Mouse (Mus musculus) limb, embryonic 12.5 days (tissue): ENCODE measurements around the gene Yipf2. TPM values are rescaled to one million over a fixed set of nuclear protein-coding genes. Genes with fewer than 3 reads are reported as not detected.
A peak's percentile ranks its signal among the peaks of the same experiment; 100 is the strongest.

Source experiments
- ATAC-seq: fragments of 200-750 bp; cut with Nextera tagmentation; 2 replicates; pipeline ENCODE4 v1.8.0; 2017; ENCODE audit warnings: low read depth, moderate TSS enrichment; ENCODE audit not compliant: insufficient number of reproducible peaks, insufficient read depth, low FRiP score, low TSS enrichment
- H3K27ac ChIP-seq: fragments of 300-500 bp; sonication (generic); 2 replicates; pipeline ENCODE4 v1.5.1; 2016; ENCODE audit warnings: mild to moderate bottlenecking, moderate library complexity
- H3K27me3 ChIP-seq: fragments of 300-500 bp; sonication (generic); 2 replicates; pipeline ENCODE4 v1.6.1; 2016; ENCODE audit warnings: mild to moderate bottlenecking, moderate library complexity
- H3K36me3 ChIP-seq: fragments of 300-500 bp; sonication (generic); 2 replicates; pipeline ENCODE4 v1.6.1; 2016; ENCODE audit warnings: mild to moderate bottlenecking, moderate library complexity
- H3K4me1 ChIP-seq: fragments of 300-500 bp; sonication (generic); replicated peaks from 2 replicates; pipeline ENCODE4 v1.6.1; 2016
- H3K4me2 ChIP-seq: fragments of 300-500 bp; sonication (generic); 2 replicates; pipeline ENCODE4 v1.6.1; 2016; ENCODE audit warnings: mild to moderate bottlenecking, moderate library complexity
- H3K4me3 ChIP-seq: fragments of 300-500 bp; sonication (generic); replicated peaks from 2 replicates; pipeline ENCODE4 v1.5.1; 2016; ENCODE audit warnings: mild to moderate bottlenecking
- H3K9ac ChIP-seq: fragments of 300-500 bp; sonication (generic); replicated peaks from 2 replicates; pipeline ENCODE4 v1.6.1; 2016; ENCODE audit warnings: mild to moderate bottlenecking, moderate library complexity
- H3K9me3 ChIP-seq: fragments of 300-500 bp; sonication (generic); 2 replicates; pipeline ENCODE4 v1.6.1; 2016; ENCODE audit warnings: mild to moderate bottlenecking, moderate library complexity
- WGBS: fragments of 180-500 bp; shearing (Covaris S2); methylation state at CpG from one replicate; pipeline ENCODE4 v1.1.7; 2016; 5-methylcytosine and 5-hydroxymethylcytosine counted together
- polyA plus RNA-seq: library from polyadenylated mRNA; unstranded; fragments of >200 nt; fragmentation: Nextera tagmentation; extraction: Ambion mirVana; gene quantifications from 2 replicates; pipeline ENCODE4 v1.2.1, GENCODE M21; 2016

Yipf2 gene
- polyA plus RNA-seq, 1 experiment from 2014 or later: 20.2 TPM

DNA sequence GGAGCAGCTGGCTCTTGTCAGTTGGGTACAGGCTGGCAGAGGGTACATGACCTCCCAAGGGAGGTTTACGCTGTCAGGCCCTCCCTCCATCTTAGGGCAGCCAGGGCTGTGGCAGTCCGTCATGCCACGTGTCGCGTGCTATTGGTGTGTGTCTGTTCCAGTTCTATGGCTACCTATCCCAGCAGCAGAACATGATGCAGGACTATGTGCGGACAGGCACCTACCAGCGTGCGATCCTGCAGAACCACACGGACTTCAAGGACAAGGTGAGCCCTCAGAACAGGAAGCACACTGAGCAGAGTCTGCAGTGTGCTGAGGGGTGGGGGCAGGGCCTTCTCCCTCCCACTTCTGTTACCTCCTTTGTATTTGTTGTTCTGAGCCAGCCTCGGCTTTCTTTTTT lies 17.4 kb downstream of the Yipf2 start:
- Histone ChIP-seq H3K9me3 (no peaks in the 10 kb centered on the region), H3K27me3 (no peaks in the 10 kb centered on the region), H3K9ac (no peak overlapping the region), H3K36me3 (peaks cover 98% of the 10 kb centered on the region), H3K4me2 (no peak overlapping the region), H3K4me3 (no peak overlapping the region), H3K27ac (no peak overlapping the region), H3K4me1 (no peaks in the 10 kb centered on the region)
- no peak for ATAC-seq
- 94% methylated on average over 10 of the region's 10 CpGs for WGBS

GRCm38 (mm10) chr9:21574012-21574801 lies 18.4 kb downstream of the Yipf2 start:
- H3K9me3 ChIP-seq: no peaks in the 10 kb centered on the region
- no peak for ATAC-seq
- no peak overlapping the region for H3K4me3 ChIP-seq
- H3K27ac ChIP-seq: no peak overlapping the region
- 92% methylated on average over 8 of the region's 8 CpGs for WGBS
- H3K9ac ChIP-seq: no peak overlapping the region
- no peak overlapping the region for H3K4me2 ChIP-seq
- H3K36me3 ChIP-seq: peaks cover 98% of the 10 kb centered on the region
- no peaks in the 10 kb centered on the region for H3K27me3 ChIP-seq
- no peaks in the 10 kb centered on the region for H3K4me1 ChIP-seq

DNA sequence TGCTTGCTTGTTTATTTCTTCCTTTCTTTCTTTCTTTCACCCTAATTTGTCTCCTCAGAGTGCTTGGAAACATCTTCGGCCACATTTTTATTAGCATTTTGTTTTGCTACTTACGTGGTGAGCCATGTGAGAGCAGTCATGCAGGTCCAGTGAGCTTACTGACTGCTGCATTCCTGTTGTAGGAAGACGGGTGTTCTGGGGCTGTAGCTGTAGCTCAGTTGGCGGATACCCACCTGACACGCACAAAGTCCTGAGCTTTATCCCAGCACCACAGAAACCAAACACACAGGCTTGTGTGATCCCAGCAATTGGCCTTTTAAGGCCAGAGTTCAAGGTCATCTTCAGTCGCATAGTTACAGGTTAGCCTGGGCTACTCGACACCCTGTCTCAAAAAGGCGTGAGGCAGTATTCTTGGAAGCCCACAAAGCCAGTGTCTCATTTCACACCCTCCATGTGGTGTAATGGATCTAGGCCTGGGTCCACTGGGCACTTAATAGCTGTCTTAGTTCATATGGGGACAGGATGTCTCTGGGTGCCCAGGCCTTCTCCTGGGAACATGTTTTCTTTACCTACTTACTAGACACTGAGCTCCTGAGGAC lies 23.9 kb downstream of the Yipf2 start:
- H3K36me3 ChIP-seq: peaks cover 53% of the 10 kb centered on the region
- no peaks in the 10 kb centered on the region for H3K4me1 ChIP-seq
- no peaks in the 10 kb centered on the region for H3K9me3 ChIP-seq
- no peak overlapping the region for H3K4me2 ChIP-seq
- WGBS: 88% methylated on average over 8 of the region's 8 CpGs
- ATAC-seq: no peak
- no peak overlapping the region for H3K27ac ChIP-seq
- H3K4me3 ChIP-seq: no peak overlapping the region
- H3K9ac ChIP-seq: no peak overlapping the region
- H3K27me3 ChIP-seq: no peaks in the 10 kb centered on the region

GRCm38 (mm10) chr9:21567051-21567450 lies 25.6 kb downstream of the Yipf2 start:
- WGBS: 87% methylated on average over 2 of the region's 2 CpGs
- H3K36me3 ChIP-seq: peaks cover 43% of the 10 kb centered on the region

GRCm38 (mm10) chr9:21566538-21566937 lies 26.1 kb downstream of the Yipf2 start:
- Histone ChIP-seq H3K4me1 (no peaks in the 10 kb centered on the region), H3K4me2 (no peak overlapping the region), H3K9me3 (no peaks in the 10 kb centered on the region), H3K27ac (no peak overlapping the region), H3K9ac (no peak overlapping the region), H3K4me3 (no peak overlapping the region), H3K27me3 (no peaks in the 10 kb centered on the region), H3K36me3 (peaks cover 41% of the 10 kb centered on the region)
- WGBS: 88% methylated on average over 1 of the region's 1 CpGs
- ATAC-seq: no peak

More at GRCm38 (mm10) chr9:21567051-21567450, 25.6 kb downstream of the Yipf2 start:
- no peak overlapping the region for H3K27ac ChIP-seq
- no peak overlapping the region for H3K4me2 ChIP-seq
- no peak overlapping the region for H3K4me3 ChIP-seq
- ATAC-seq: no peak
- no peak overlapping the region for H3K9ac ChIP-seq
- H3K4me1 ChIP-seq: no peaks in the 10 kb centered on the region
- H3K9me3 ChIP-seq: no peaks in the 10 kb centered on the region
- H3K27me3 ChIP-seq: no peaks in the 10 kb centered on the region

DNA sequence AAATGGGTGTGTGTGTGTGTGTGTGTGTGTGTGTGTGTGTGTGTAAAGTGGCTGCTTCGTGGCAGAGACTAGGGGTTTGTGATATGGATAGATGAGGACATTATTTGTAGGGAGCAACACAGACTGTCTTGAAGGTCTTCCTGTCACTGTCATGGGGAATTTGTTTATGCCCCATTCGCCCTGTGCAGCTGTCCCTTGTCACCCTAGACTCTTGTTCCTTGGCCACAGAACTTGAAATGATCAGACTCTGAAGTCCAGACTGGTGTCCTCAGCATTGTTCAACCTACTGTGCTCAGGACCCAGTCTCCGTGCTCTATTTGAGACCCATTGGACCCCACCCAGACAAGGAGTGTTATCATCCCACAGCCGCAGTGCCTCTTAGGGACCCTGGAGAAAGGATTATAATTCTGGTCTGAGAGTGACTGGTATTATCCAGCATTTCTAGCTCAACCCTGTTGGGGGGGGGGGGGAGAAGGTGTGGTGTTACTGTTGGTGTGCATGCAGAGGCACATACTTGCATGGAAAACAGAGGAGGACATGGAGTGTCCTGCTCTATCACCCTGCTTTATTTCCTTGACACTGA lies 27.5 kb downstream of the Yipf2 start:
- H3K36me3 ChIP-seq: peaks cover 34% of the 10 kb centered on the region
- WGBS: 91% methylated on average over 4 of the region's 4 CpGs
- no peak overlapping the region for H3K27ac ChIP-seq

DNA sequence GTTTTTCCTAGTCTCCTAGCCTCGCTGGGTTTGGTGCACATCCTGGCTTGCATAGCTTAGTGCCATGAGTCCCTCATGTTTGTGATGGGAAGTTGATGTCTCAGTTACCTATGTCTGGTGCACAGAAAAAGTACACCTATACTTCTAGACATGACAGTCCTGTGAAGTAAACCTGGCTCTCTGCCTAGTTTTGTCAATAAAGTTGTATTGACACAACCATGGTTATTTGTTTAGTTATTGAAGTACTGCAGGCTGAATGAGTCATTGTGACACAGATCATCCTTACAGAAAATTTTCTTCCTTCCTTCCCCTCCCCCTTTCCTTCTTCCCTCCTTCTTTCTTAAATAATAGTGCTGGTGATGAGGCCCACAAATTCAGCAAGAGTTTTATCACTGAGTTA lies 28.2 kb downstream of the Yipf2 start:
- no peak overlapping the region for H3K9ac ChIP-seq
- ATAC-seq: no peak
- no peaks in the 10 kb centered on the region for H3K9me3 ChIP-seq
- peaks cover 27% of the 10 kb centered on the region for H3K36me3 ChIP-seq
- H3K27ac ChIP-seq: no peak overlapping the region
- H3K4me2 ChIP-seq: no peak overlapping the region
- H3K27me3 ChIP-seq: no peaks in the 10 kb centered on the region
- 76% methylated on average over 1 of the region's 1 CpGs for WGBS
- no peak overlapping the region for H3K4me3 ChIP-seq
- H3K4me1 ChIP-seq: no peaks in the 10 kb centered on the region

More for the DNA sequence above, 27.5 kb downstream of the Yipf2 start:
- H3K27me3 ChIP-seq: no peaks in the 10 kb centered on the region
- H3K4me2 ChIP-seq: no peak overlapping the region
- H3K4me3 ChIP-seq: no peak overlapping the region
- ATAC-seq: no peak
- H3K9ac ChIP-seq: no peak overlapping the region
- no peaks in the 10 kb centered on the region for H3K9me3 ChIP-seq
- H3K4me1 ChIP-seq: no peaks in the 10 kb centered on the region

DNA sequence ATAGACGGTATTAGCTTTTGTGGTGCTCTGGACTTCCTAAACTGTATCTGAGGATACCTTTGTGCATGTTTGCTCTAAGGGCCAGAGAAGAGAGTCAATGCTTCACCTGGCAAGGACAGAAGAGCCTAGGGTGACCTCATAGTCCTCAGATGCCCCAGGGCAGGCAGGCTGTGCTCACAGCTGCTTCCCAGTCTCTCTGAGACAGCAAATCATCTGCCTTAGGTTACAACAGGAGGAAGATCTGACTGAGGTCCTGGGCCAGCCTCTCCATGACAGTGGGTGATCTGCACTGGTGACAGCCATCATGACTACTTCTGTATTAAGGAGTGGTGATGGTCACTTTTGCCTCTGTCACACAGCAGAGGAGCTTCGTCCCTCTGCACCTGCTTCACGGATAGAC lies 33.5 kb downstream of the Yipf2 start:
- no peaks in the 10 kb centered on the region for H3K27me3 ChIP-seq
- WGBS: over 99% methylated on average over 3 of the region's 3 CpGs
- peaks cover 50% of the 10 kb centered on the region for H3K36me3 ChIP-seq
- H3K4me2 ChIP-seq: no peak overlapping the region
- H3K9me3 ChIP-seq: no peaks in the 10 kb centered on the region
- H3K4me3 ChIP-seq: no peak overlapping the region
- H3K27ac ChIP-seq: no peak overlapping the region
- H3K9ac ChIP-seq: no peak overlapping the region
- no peaks in the 10 kb centered on the region for H3K4me1 ChIP-seq
- ATAC-seq: no peak

DNA sequence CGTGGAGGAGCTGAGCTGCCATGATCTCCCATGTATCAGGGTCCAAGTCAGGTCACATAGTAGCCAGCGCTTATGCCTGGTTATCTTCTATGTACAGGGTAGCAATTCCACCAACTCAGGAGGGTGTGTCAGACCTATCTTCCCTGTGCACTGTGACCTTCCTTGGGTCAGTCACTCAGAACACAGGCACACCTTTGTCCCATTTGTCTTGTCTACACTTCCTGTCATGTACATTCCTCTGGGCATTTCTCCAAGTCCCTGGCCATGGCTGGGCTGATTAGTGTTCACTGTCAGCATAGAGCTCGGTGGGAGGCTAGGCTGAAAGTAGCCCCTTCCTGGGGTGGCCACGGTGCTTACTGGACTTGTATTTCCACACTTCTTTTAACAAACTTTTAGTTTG lies 34.3 kb downstream of the Yipf2 start:
- no peaks in the 10 kb centered on the region for H3K9me3 ChIP-seq
- 95% methylated on average over 4 of the region's 4 CpGs for WGBS
- H3K27me3 ChIP-seq: no peaks in the 10 kb centered on the region
- no peak overlapping the region for H3K4me3 ChIP-seq
- H3K9ac ChIP-seq: no peak overlapping the region
- no peak for ATAC-seq
- no peaks in the 10 kb centered on the region for H3K4me1 ChIP-seq
- H3K36me3 ChIP-seq: peaks cover 58% of the 10 kb centered on the region
- H3K4me2 ChIP-seq: no peak overlapping the region
- no peak overlapping the region for H3K27ac ChIP-seq

DNA sequence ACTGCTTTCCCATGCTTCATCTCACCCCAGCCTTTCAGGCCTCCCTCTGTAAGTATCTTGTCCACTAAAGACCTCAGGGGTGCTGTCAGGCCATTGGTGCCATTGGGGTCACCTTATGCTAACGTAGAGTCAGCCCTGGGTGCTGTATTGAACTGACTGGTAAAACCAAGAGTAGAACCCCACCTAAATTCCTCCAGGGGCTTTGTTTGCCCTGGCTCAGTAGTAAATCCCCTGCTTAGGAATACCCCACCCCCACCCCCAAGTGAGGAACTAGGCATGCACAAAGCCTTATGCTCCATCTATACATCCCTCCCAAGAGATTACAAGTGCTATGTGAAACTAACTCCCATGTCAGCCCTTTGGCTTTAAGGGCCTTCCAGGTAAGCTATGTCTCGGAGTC lies 35.1 kb downstream of the Yipf2 start:
- no peaks in the 10 kb centered on the region for H3K27me3 ChIP-seq
- H3K36me3 ChIP-seq: peaks cover 59% of the 10 kb centered on the region
- H3K9ac ChIP-seq: no peak overlapping the region
- H3K4me3 ChIP-seq: no peak overlapping the region
- no peaks in the 10 kb centered on the region for H3K9me3 ChIP-seq
- 93% methylated on average over 2 of the region's 2 CpGs for WGBS
- no peaks in the 10 kb centered on the region for H3K4me1 ChIP-seq
- no peak for ATAC-seq
- peak overlapping the region; percentile 50; the same call in 1 of the 2 replicates for H3K27ac ChIP-seq
- no peak overlapping the region for H3K4me2 ChIP-seq

GRCm38 (mm10) chr9:21556996-21557395 lies 35.6 kb downstream of the Yipf2 start:
- H3K27me3 ChIP-seq: no peaks in the 10 kb centered on the region
- H3K4me2 ChIP-seq: no peak overlapping the region
- H3K4me1 ChIP-seq: no peaks in the 10 kb centered on the region
- 91% methylated on average over 2 of the region's 2 CpGs for WGBS
- H3K9ac ChIP-seq: no peak overlapping the region
- H3K4me3 ChIP-seq: no peak overlapping the region
- H3K27ac ChIP-seq: no peak overlapping the region
- peaks cover 54% of the 10 kb centered on the region for H3K36me3 ChIP-seq
- ATAC-seq: no peak
- H3K9me3 ChIP-seq: no peaks in the 10 kb centered on the region
